Mouse (Mus musculus): ENCODE results near the gene Adamts5.

- TF ChIP-seq POLR2A (IDR thresholded peaks at IDR 0.05; ENCODE audit: low read depth, low read length) = no peak
- TF ChIP-seq CTCF (IDR thresholded peaks at IDR 0.05; ENCODE audit: extremely low read depth, insufficient read length, insufficient replicate concordance, low read depth, low read length) = no peak
These were observed 48.7 kb upstream of the Adamts5 start for GRCm38 (mm10) chr16:85950356-85950755.

All from small intestine, adult 2 months (tissue).